Mouse (Mus musculus) embryonic facial prominence, embryonic 11.5 days (tissue): ENCODE data around the gene Lrrc59. TPM values are rescaled to one million over a fixed set of nuclear protein-coding genes. Genes with fewer than 3 reads are reported as not detected.

Experiments
- ATAC-seq: fragments of 200-750 bp; cut with Nextera tagmentation; replicated peaks from 2 replicates; pipeline ENCODE4 v1.8.0; 2017; ENCODE audit warnings: low read depth; ENCODE audit not compliant: insufficient number of reproducible peaks, low FRiP score, low TSS enrichment
- DNase-seq: peaks from one replicate; pipeline ENCODE4 v3.0.0-alpha.2; 2015; ENCODE audit warnings: low spot score
- H3K27ac ChIP-seq: fragments of 300-500 bp; sonication (generic); replicated peaks from 2 replicates; pipeline ENCODE4 v1.5.1; 2014; ENCODE audit warnings: mild to moderate bottlenecking, low read depth, low read length, control low read depth
- H3K27me3 ChIP-seq: fragments of 300-500 bp; sonication (generic); 2 replicates; pipeline ENCODE4 v1.6.1; 2014; ENCODE audit warnings: mild to moderate bottlenecking, low read length, moderate library complexity, mixed read lengths; ENCODE audit not compliant: control insufficient read depth, insufficient read depth
- H3K36me3 ChIP-seq: fragments of 300-500 bp; sonication (generic); replicated peaks from 2 replicates; pipeline ENCODE4 v1.6.1; 2014; ENCODE audit warnings: low read depth, mild to moderate bottlenecking, low read length, moderate library complexity, mixed read lengths; ENCODE audit not compliant: control insufficient read depth, insufficient read depth
- H3K4me1 ChIP-seq: fragments of 300-500 bp; sonication (generic); 2 replicates; pipeline ENCODE4 v1.6.1; 2014; ENCODE audit warnings: low read length, mixed read lengths; ENCODE audit not compliant: control insufficient read depth, insufficient read depth
- H3K4me2 ChIP-seq: fragments of 300-500 bp; sonication (generic); 2 replicates; pipeline ENCODE4 v1.6.1; 2014; ENCODE audit warnings: low read depth, mild to moderate bottlenecking, control low read depth, low read length, moderate library complexity
- H3K4me3 ChIP-seq: fragments of 300-500 bp; sonication (generic); 2 replicates; pipeline ENCODE4 v1.5.1; 2014; ENCODE audit warnings: low read depth, low read length, control low read depth
- H3K9ac ChIP-seq: fragments of 300-500 bp; sonication (generic); replicated peaks from 2 replicates; pipeline ENCODE4 v1.6.1; 2014; ENCODE audit warnings: mild to moderate bottlenecking, control low read depth, low read length
- H3K9me3 ChIP-seq: fragments of 300-500 bp; sonication (generic); replicated peaks from 2 replicates; pipeline ENCODE4 v1.6.1; 2016; ENCODE audit warnings: mild to moderate bottlenecking, low read length, inconsistent platforms, mixed read lengths; ENCODE audit not compliant: control insufficient read depth
- WGBS: fragments of 180-500 bp; shearing (Covaris S2); extraction: QIAGEN DNeasy Blood & Tissue Kit; methylation state at CpG from one replicate; pipeline ENCODE4 v1.1.7; 2014; 5-methylcytosine and 5-hydroxymethylcytosine counted together
- polyA plus RNA-seq: library from polyadenylated mRNA; unstranded; fragments of >200 nt; fragmentation: Nextera tagmentation; extraction: Ambion mirVana; gene quantifications from 2 replicates; pipeline ENCODE4 v1.2.1, GENCODE M21; 2014

Lrrc59 gene
- polyA plus RNA-seq, 1 experiment from 2014 or later, result 171 TPM

- Histone ChIP-seq H3K9me3 (no peaks in the 10 kb centered on the region), H3K4me2 (no peak overlapping the region), H3K27ac (no peak overlapping the region), H3K9ac (no peak overlapping the region), H3K4me1 (no peaks in the 10 kb centered on the region; the same call in 1 of the 2 replicates), H3K27me3 (no peaks in the 10 kb centered on the region), H3K4me3 (0 out of 2 replicates have a peak overlapping the region, but pooled peaks have one; percentile 5), H3K36me3 (no peaks in the 10 kb centered on the region)
- DNase-seq (no peak), ATAC-seq (no peak)
- 93% methylated on average over 7 of the region's 7 CpGs for WGBS
Observed at GRCm38 (mm10) chr11:94600447-94600846, 29.1 kb upstream of the Lrrc59 start.

- H3K4me3 ChIP-seq, result peak within 1 kb of the TSS; percentile 55
- no peaks in the 10 kb centered on the region; the same call in 1 of the 2 replicates for H3K4me1 ChIP-seq
- H3K36me3 ChIP-seq, result no peaks in the 10 kb centered on the region
- 1% methylated on average over 51 of the region's 52 CpGs for WGBS
- peak within 1 kb of the TSS; percentile 71 for H3K9ac ChIP-seq
- H3K9me3 ChIP-seq, result no peaks in the 10 kb centered on the region
- DNase-seq (peak; percentile 89), ATAC-seq (peak; percentile 87)
- peak within 1 kb of the TSS; percentile 28; the same call in 1 of the 2 replicates for H3K27ac ChIP-seq
- no peaks in the 10 kb centered on the region for H3K27me3 ChIP-seq
- H3K4me2 ChIP-seq, result peak within 1 kb of the TSS; percentile 67
Observed at GRCm38 (mm10) chr11:94601321-94602281, 28.0 kb upstream of the Lrrc59 start, which contains the start of gene Acsf2. TSS of gene Acsf2 (minus strand) at chr11:94601871.

- Histone ChIP-seq H3K36me3 (no peaks in the 10 kb centered on the region), H3K9ac (peak overlapping the region; percentile 71), H3K4me2 (peak overlapping the region; percentile 67), H3K4me1 (no peaks in the 10 kb centered on the region; the same call in 1 of the 2 replicates), H3K27ac (no peak overlapping the region), H3K27me3 (no peaks in the 10 kb centered on the region), H3K4me3 (peak overlapping the region; percentile 55; the same call in 1 of the 2 replicates), H3K9me3 (no peaks in the 10 kb centered on the region)
- ATAC-seq (no peak), DNase-seq (no peak)
- WGBS, result 67% methylated on average over 11 of the region's 11 CpGs
Observed at GRCm38 (mm10) chr11:94602356-94602955, 27.1 kb upstream of the Lrrc59 start.

- DNase-seq (no peak), ATAC-seq (no peak)
- H3K4me2 ChIP-seq, result no peak overlapping the region
- no peak overlapping the region for H3K27ac ChIP-seq
- no peaks in the 10 kb centered on the region for H3K4me1 ChIP-seq
- no peak overlapping the region for H3K9ac ChIP-seq
- 74% methylated on average over 4 of the region's 4 CpGs for whole genome bisulfite sequencing
- no peak overlapping the region for H3K4me3 ChIP-seq
- H3K27me3 ChIP-seq, result no peaks in the 10 kb centered on the region
- no peaks in the 10 kb centered on the region for H3K9me3 ChIP-seq
- H3K36me3 ChIP-seq, result no peaks in the 10 kb centered on the region
Observed at GRCm38 (mm10) chr11:94610744-94611740, 18.5 kb upstream of the Lrrc59 start.

GRCm38 (mm10) chr11:94614603-94615002 lies 15.0 kb upstream of the Lrrc59 start:
- H3K4me1 ChIP-seq, result no peaks in the 10 kb centered on the region
- no peak for DNase-seq
- no peak for ATAC-seq
- H3K9me3 ChIP-seq, result no peaks in the 10 kb centered on the region
- H3K4me2 ChIP-seq, result no peak overlapping the region
- H3K36me3 ChIP-seq, result no peaks in the 10 kb centered on the region
- no peak overlapping the region for H3K9ac ChIP-seq
- H3K27me3 ChIP-seq, result no peaks in the 10 kb centered on the region
- H3K27ac ChIP-seq, result no peak overlapping the region
- 88% methylated on average over 4 of the region's 4 CpGs for WGBS
- no peak overlapping the region for H3K4me3 ChIP-seq

GRCm38 (mm10) chr11:94615494-94615893 lies 14.1 kb upstream of the Lrrc59 start:
- no peak overlapping the region for H3K4me3 ChIP-seq
- H3K4me2 ChIP-seq, result no peak overlapping the region
- no peaks in the 10 kb centered on the region for H3K4me1 ChIP-seq
- DNase-seq, result no peak
- H3K27me3 ChIP-seq, result no peaks in the 10 kb centered on the region
- WGBS, result 38% methylated on average over 4 of the region's 4 CpGs
- no peaks in the 10 kb centered on the region for H3K36me3 ChIP-seq
- no peak overlapping the region for H3K27ac ChIP-seq
- no peak overlapping the region for H3K9ac ChIP-seq
- H3K9me3 ChIP-seq, result no peaks in the 10 kb centered on the region
- ATAC-seq, result no peak

GRCm38 (mm10) chr11:94617646-94618045 lies 11.9 kb upstream of the Lrrc59 start:
- H3K27ac ChIP-seq, result no peak overlapping the region
- H3K27me3 ChIP-seq, result no peaks in the 10 kb centered on the region
- no peaks in the 10 kb centered on the region for H3K4me1 ChIP-seq
- H3K4me2 ChIP-seq, result no peak overlapping the region
- ATAC-seq (no peak), DNase-seq (no peak)
- H3K36me3 ChIP-seq, result no peaks in the 10 kb centered on the region
- no peaks in the 10 kb centered on the region for H3K9me3 ChIP-seq
- no peak overlapping the region for H3K4me3 ChIP-seq
- 88% methylated on average over 2 of the region's 2 CpGs for WGBS
- no peak overlapping the region for H3K9ac ChIP-seq
